Mouse (Mus musculus) lung, adult 2 months (tissue): ENCODE data around the gene Rnf169.

Source experiments
- CTCF ChIP-seq: fragments of 200-500 bp; IDR thresholded peaks from 2 replicates; pipeline ENCODE4 v1.5.1; 2011; ENCODE audit warnings: mild to moderate bottlenecking, low read length, control low read depth; ENCODE audit not compliant: insufficient read depth
- POLR2A ChIP-seq: fragments of 200-500 bp; IDR thresholded peaks from 2 replicates; pipeline ENCODE4 v1.6.1; 2011; ENCODE audit warnings: low read depth, mild to moderate bottlenecking, control low read depth, low read length, borderline replicate concordance; ENCODE audit errors: extremely low read depth

GRCm38 (mm10) chr7:99979546-99980131 is 609 bp downstream of the Rnf169 start:
- TF ChIP-seq CTCF (no peak), POLR2A (no peak)
